In genomic region chr4:117871787-117872186, GRCm38 (mm10) we compare ENCODE assay signal across 15 mouse cellular contexts. TPM values are rescaled to one million over a fixed set of nuclear protein-coding genes. Genes with fewer than 3 reads are reported as not detected.
DNase-seq lines count a peak whose midpoint lies in the region; ATAC-seq and TF ChIP-seq lines count a peak whose summit lies in the region.
"Had no signal": no experiment of that assay in that cellular context is flagged by ENCODE, and none has a peak within 500 bp of the region (broad histone marks: within the 10 kb centered on the region; RNA-seq: fewer than 3 reads in every experiment).

No protein-coding gene starts in this region.

- intact Hi-C loops in left cerebral cortex, postnatal 4 days (cut with DNase I): no loop called here

- H3K9me3 ChIP-seq in heart, embryonic 14.5 days (ENCODE audit: control insufficient read depth, low read length): no peaks in the 10 kb centered on the region
- H3K9me3 ChIP-seq in midbrain, embryonic 10.5 days (replicated peaks): no peaks in the 10 kb centered on the region
- H3K9me3 ChIP-seq in midbrain, postnatal 0 days (ENCODE audit: low read length): no peaks in the 10 kb centered on the region
- H3K9me3 ChIP-seq in limb, embryonic 10.5 days (replicated peaks): no peaks in the 10 kb centered on the region
- H3K9me3 ChIP-seq in liver, embryonic 16.5 days (replicated peaks; ENCODE audit: control insufficient read depth, low read length): no peaks in the 10 kb centered on the region
- H3K9me3 ChIP-seq: intestine, embryonic 15.5 days had no signal

- no peak overlapping the region for H3K4me3 ChIP-seq in heart, embryonic 14.5 days (ENCODE audit: control insufficient read depth in 1 of 2, insufficient read depth in 1 of 2, low read depth in 1 of 2, low read length in 2 of 2)
- H3K4me3 ChIP-seq in midbrain, embryonic 10.5 days: peak overlapping the region; percentile 45
- H3K4me3 ChIP-seq in midbrain, postnatal 0 days (ENCODE audit: low read depth, low read length): no peak overlapping the region
- H3K4me3 ChIP-seq in limb, embryonic 10.5 days: peak overlapping the region; percentile 39; the same call in 1 of the 2 replicates
- no peak overlapping the region for H3K4me3 ChIP-seq in liver, embryonic 16.5 days (ENCODE audit: low read depth, low read length)

- H3K36me3 ChIP-seq in heart, embryonic 14.5 days (ENCODE audit: control insufficient read depth, insufficient read depth, low read length): peaks cover 19% of the 10 kb centered on the region
- peaks cover 38% of the 10 kb centered on the region for H3K36me3 ChIP-seq in midbrain, embryonic 10.5 days
- peaks cover 22% of the 10 kb centered on the region for H3K36me3 ChIP-seq in midbrain, postnatal 0 days (ENCODE audit: insufficient read depth, low read length)
- H3K36me3 ChIP-seq in limb, embryonic 10.5 days: peaks cover 35% of the 10 kb centered on the region
- H3K36me3 ChIP-seq in liver, embryonic 16.5 days (ENCODE audit: control insufficient read depth, insufficient read depth): peaks cover 30% of the 10 kb centered on the region

- no peak for ATAC-seq in heart, embryonic 14.5 days (ENCODE audit: insufficient number of reproducible peaks, insufficient read depth, low FRiP score, low read depth)
- no peak for ATAC-seq in midbrain, postnatal 0 days (ENCODE audit: low FRiP score)
- ATAC-seq in liver, embryonic 16.5 days (ENCODE audit: low read depth): peak; percentile 35
- ATAC-seq: CD4-positive, CD25-positive, alpha-beta regulatory T cell, adult 4 months; forebrain, embryonic 16.5 days had no signal

- no peak overlapping the region for H3K27ac ChIP-seq in heart, embryonic 14.5 days (replicated peaks in 1 of 2; ENCODE audit: control insufficient read depth in 1 of 2, insufficient read depth in 1 of 2, low read depth in 2 of 2, low read length in 2 of 2)
- 0 out of 2 replicates have a peak overlapping the region, but pooled peaks have one; percentile 64 for H3K27ac ChIP-seq in midbrain, embryonic 10.5 days (replicated peaks)
- H3K27ac ChIP-seq in midbrain, postnatal 0 days (ENCODE audit: low read depth, low read length): no peak overlapping the region
- H3K27ac ChIP-seq in limb, embryonic 10.5 days: peak overlapping the region; percentile 56
- H3K27ac ChIP-seq in liver, embryonic 16.5 days (ENCODE audit: low read length): peak overlapping the region; percentile 13; the same call in 1 of the 2 replicates
- H3K27ac ChIP-seq: intestine, embryonic 15.5 days had no signal

- peaks cover 14% of the 10 kb centered on the region; the same call in 1 of the 2 replicates for H3K27me3 ChIP-seq in heart, embryonic 14.5 days (ENCODE audit: control insufficient read depth, insufficient read depth, low read length)
- peaks cover 22% of the 10 kb centered on the region for H3K27me3 ChIP-seq in midbrain, embryonic 10.5 days (ENCODE audit: low read depth, poor library complexity, severe bottlenecking)
- H3K27me3 ChIP-seq in midbrain, postnatal 0 days (ENCODE audit: insufficient read depth, low read length): no peaks in the 10 kb centered on the region
- no peaks in the 10 kb centered on the region for H3K27me3 ChIP-seq in limb, embryonic 10.5 days (ENCODE audit: low read depth, poor library complexity, severe bottlenecking)
- H3K27me3 ChIP-seq in liver, embryonic 16.5 days (ENCODE audit: control insufficient read depth, insufficient read depth, low read depth, low read length): no peaks in the 10 kb centered on the region; the same call in 1 of the 2 replicates
- H3K27me3 ChIP-seq: intestine, embryonic 15.5 days had no signal

- no peak for DNase-seq in heart, adult 9 months (ENCODE audit: low spot score in 2 of 2)
- no peak for DNase-seq in midbrain, embryonic 10.5 days (ENCODE audit: low spot score)
- no peak for DNase-seq in midbrain, postnatal 0 days (ENCODE audit: low spot score)
- DNase-seq in limb, embryonic 10.5 days (ENCODE audit: low spot score): no peak
- DNase-seq in ovary, postnatal 36 days (ENCODE audit: low spot score): no peak
- no peak for DNase-seq in left cerebral cortex, postnatal 4 days
- DNase-seq: cerebellum, adult 2 months; gastrocnemius, postnatal 10 days; right cerebral cortex, postnatal 25 days had no signal

- H3K9ac ChIP-seq in heart, embryonic 14.5 days (ENCODE audit: low read length): no peak overlapping the region
- no peak overlapping the region for H3K9ac ChIP-seq in midbrain, postnatal 0 days (replicated peaks; ENCODE audit: low read length, poor library complexity, severe bottlenecking)
- no peak overlapping the region for H3K9ac ChIP-seq in liver, embryonic 16.5 days (ENCODE audit: low read depth, low read length)
- H3K9ac ChIP-seq: intestine, embryonic 15.5 days had no signal

- H3K4me2 ChIP-seq in heart, embryonic 14.5 days (ENCODE audit: low read length): peak overlapping the region; percentile 66
- H3K4me2 ChIP-seq in midbrain, postnatal 0 days (ENCODE audit: low read depth, low read length, poor library complexity, severe bottlenecking): no peak overlapping the region
- no peak overlapping the region for H3K4me2 ChIP-seq in liver, embryonic 16.5 days (ENCODE audit: low read depth, low read length)

- WGBS in heart, embryonic 14.5 days: 51% methylated on average over 7 of the region's 7 CpGs
- 66% methylated on average over 7 of the region's 7 CpGs for WGBS in midbrain, embryonic 10.5 days
- 71% methylated on average over 7 of the region's 7 CpGs for WGBS in midbrain, postnatal 0 days
- 57% methylated on average over 7 of the region's 7 CpGs for WGBS in limb, embryonic 10.5 days
- 55% methylated on average over 7 of the region's 7 CpGs for WGBS in liver, embryonic 16.5 days (ENCODE audit: insufficient replicate concordance)

- peaks cover 9 to 14% of the 10 kb centered on the region in 2 experiments for H3K4me1 ChIP-seq in heart, embryonic 14.5 days (ENCODE audit: control insufficient read depth in 2 of 2, insufficient read depth in 2 of 2, low read length in 2 of 2)
- H3K4me1 ChIP-seq in midbrain, embryonic 10.5 days: peaks cover 46% of the 10 kb centered on the region
- no peaks in the 10 kb centered on the region for H3K4me1 ChIP-seq in midbrain, postnatal 0 days (ENCODE audit: insufficient read depth, low read length)
- peaks cover 36% of the 10 kb centered on the region for H3K4me1 ChIP-seq in limb, embryonic 10.5 days
- H3K4me1 ChIP-seq in liver, embryonic 16.5 days (ENCODE audit: control insufficient read depth, low read depth, low read length): peaks cover 30% of the 10 kb centered on the region

- no peak for TF ChIP-seq CTCF in midbrain, postnatal 0 days (IDR thresholded peaks at IDR 0.05)

RNA-seq across cellular contexts. Expression of gene Ccdc24, which starts 0.6 kb away (rescaled TPM):
- 0.49 and 0.70 TPM in 2 replicates for polyA plus RNA-seq in heart, embryonic 14.5 days (2014; fragmentation: Nextera tagmentation; extraction: Ambion mirVana)
- polyA plus RNA-seq in midbrain, embryonic 10.5 days (2016; fragmentation: Nextera tagmentation; extraction: Ambion mirVana): 1.1 and 2.2 TPM in 2 replicates
- total RNA-seq in midbrain, postnatal 0 days (2014; rRNA removed): 2.0 and 9.0 TPM in 2 replicates
- polyA plus RNA-seq in midbrain, postnatal 0 days (2015; fragmentation: Nextera tagmentation; extraction: Ambion mirVana): 1.2 and 1.4 TPM in 2 replicates
- 0.96 and 1.3 TPM in 2 replicates for polyA plus RNA-seq in limb, embryonic 10.5 days (2016; fragmentation: Nextera tagmentation; extraction: Ambion mirVana)
- 0.88 and 1.1 TPM in 2 replicates for polyA plus RNA-seq in liver, embryonic 16.5 days (2015; fragmentation: Nextera tagmentation; extraction: Ambion mirVana)
- total RNA-seq in left cerebral cortex, postnatal 4 days (2021): 1 to 10 TPM; 6.0 to 8.2 TPM
- total RNA-seq: monocyte, adult 5-6 weeks had no signal
- polyA plus RNA-seq: CD4-positive, CD25-positive, alpha-beta regulatory T cell, adult 4 months had no signal

RNA-seq across cellular contexts. Expression of gene B4galt2, which starts 11.5 kb away (rescaled TPM):
- 13.8 and 18.2 TPM in 2 replicates for polyA plus RNA-seq in heart, embryonic 14.5 days (2014; fragmentation: Nextera tagmentation; extraction: Ambion mirVana)
- polyA plus RNA-seq in midbrain, embryonic 10.5 days (2016; fragmentation: Nextera tagmentation; extraction: Ambion mirVana): 24.8 and 27.9 TPM in 2 replicates
- total RNA-seq in midbrain, postnatal 0 days (2014; rRNA removed): 238 and 337 TPM in 2 replicates
- polyA plus RNA-seq in midbrain, postnatal 0 days (2015; fragmentation: Nextera tagmentation; extraction: Ambion mirVana): 86.8 and 92.9 TPM in 2 replicates
- 22.8 and 26.2 TPM in 2 replicates for polyA plus RNA-seq in limb, embryonic 10.5 days (2016; fragmentation: Nextera tagmentation; extraction: Ambion mirVana)
- polyA plus RNA-seq in liver, embryonic 16.5 days (2015; fragmentation: Nextera tagmentation; extraction: Ambion mirVana): 0.76 and 1.3 TPM in 2 replicates
- 100 to 1,000 TPM; 168 to 172 TPM for total RNA-seq in left cerebral cortex, postnatal 4 days (2021)
- total RNA-seq: monocyte, adult 5-6 weeks had no signal
- polyA plus RNA-seq: CD4-positive, CD25-positive, alpha-beta regulatory T cell, adult 4 months had no signal

RNA-seq across cellular contexts. Expression of gene Atp6v0b, which starts 15.3 kb away (rescaled TPM):
- polyA plus RNA-seq in heart, embryonic 14.5 days (2014; fragmentation: Nextera tagmentation; extraction: Ambion mirVana): 222 and 250 TPM in 2 replicates
- polyA plus RNA-seq in midbrain, embryonic 10.5 days (2016; fragmentation: Nextera tagmentation; extraction: Ambion mirVana): 193 and 213 TPM in 2 replicates
- 607 and 625 TPM in 2 replicates for total RNA-seq in midbrain, postnatal 0 days (2014; rRNA removed)
- 667 and 754 TPM in 2 replicates for polyA plus RNA-seq in midbrain, postnatal 0 days (2015; fragmentation: Nextera tagmentation; extraction: Ambion mirVana)
- polyA plus RNA-seq in limb, embryonic 10.5 days (2016; fragmentation: Nextera tagmentation; extraction: Ambion mirVana): 143 and 147 TPM in 2 replicates
- polyA plus RNA-seq in liver, embryonic 16.5 days (2015; fragmentation: Nextera tagmentation; extraction: Ambion mirVana): 160 and 165 TPM in 2 replicates
- total RNA-seq in left cerebral cortex, postnatal 4 days (2021): 100 to 1,000 TPM; 306 to 331 TPM

RNA-seq across cellular contexts. Expression of gene Dph2, which starts 20.0 kb away (rescaled TPM):
- polyA plus RNA-seq in heart, embryonic 14.5 days (2014; fragmentation: Nextera tagmentation; extraction: Ambion mirVana): 10.4 and 10.6 TPM in 2 replicates
- polyA plus RNA-seq in midbrain, embryonic 10.5 days (2016; fragmentation: Nextera tagmentation; extraction: Ambion mirVana): 27.9 and 30.9 TPM in 2 replicates
- 13.8 and 23.3 TPM in 2 replicates for total RNA-seq in midbrain, postnatal 0 days (2014; rRNA removed)
- 13.3 and 15.9 TPM in 2 replicates for polyA plus RNA-seq in midbrain, postnatal 0 days (2015; fragmentation: Nextera tagmentation; extraction: Ambion mirVana)
- 22.7 and 25.1 TPM in 2 replicates for polyA plus RNA-seq in limb, embryonic 10.5 days (2016; fragmentation: Nextera tagmentation; extraction: Ambion mirVana)
- 5.1 and 5.8 TPM in 2 replicates for polyA plus RNA-seq in liver, embryonic 16.5 days (2015; fragmentation: Nextera tagmentation; extraction: Ambion mirVana)
- total RNA-seq in left cerebral cortex, postnatal 4 days (2021): 10 to 100 TPM; 12.9 to 15.1 TPM

RNA-seq across cellular contexts. Expression of gene Slc6a9, which starts 37.5 kb away (rescaled TPM):
- polyA plus RNA-seq in heart, embryonic 14.5 days (2014; fragmentation: Nextera tagmentation; extraction: Ambion mirVana): 3.6 and 5.9 TPM in 2 replicates
- polyA plus RNA-seq in midbrain, embryonic 10.5 days (2016; fragmentation: Nextera tagmentation; extraction: Ambion mirVana): 6.7 and 8.6 TPM in 2 replicates
- 71.2 and 105 TPM in 2 replicates for total RNA-seq in midbrain, postnatal 0 days (2014; rRNA removed)
- 58.7 and 70.5 TPM in 2 replicates for polyA plus RNA-seq in midbrain, postnatal 0 days (2015; fragmentation: Nextera tagmentation; extraction: Ambion mirVana)
- 9.4 and 10.3 TPM in 2 replicates for polyA plus RNA-seq in limb, embryonic 10.5 days (2016; fragmentation: Nextera tagmentation; extraction: Ambion mirVana)
- polyA plus RNA-seq in liver, embryonic 16.5 days (2015; fragmentation: Nextera tagmentation; extraction: Ambion mirVana): 46.7 and 53.7 TPM in 2 replicates
- total RNA-seq in left cerebral cortex, postnatal 4 days (2021): 10 to 100 TPM; 33.4 to 34.1 TPM

Comparison
In these comparisons a context has a peak if more than half of its experiments do, and no peak if none do; other contexts are left out.
1. H3K27ac ChIP-seq: peak in midbrain, embryonic 10.5 days (single experiment), limb, embryonic 10.5 days (single experiment) and liver, embryonic 16.5 days (single experiment); none in heart, embryonic 14.5 days (0 of 2) and midbrain, postnatal 0 days (single experiment).
2. H3K4me3 ChIP-seq: peak in midbrain, embryonic 10.5 days (single experiment) and limb, embryonic 10.5 days (single experiment); none in heart, embryonic 14.5 days (0 of 2), midbrain, postnatal 0 days (single experiment) and liver, embryonic 16.5 days (single experiment).